Mouse (Mus musculus): ENCODE data around the gene Gbp2. TPM values are rescaled to one million over a fixed set of nuclear protein-coding genes. Genes with fewer than 3 reads are reported as not detected.
A peak's percentile ranks its signal among the peaks of the same experiment; 100 is the strongest.
"Not testable (repeated sequence)": the region's sequence is repeated elsewhere in the genome, so short reads cannot be mapped to it uniquely, and the experiment has no call there.

The Gbp2 gene
- total RNA-seq (2021), result 1 to 10 TPM; 1.1 TPM
- long read RNA-seq, experiment 1, partial matches to known transcripts, result 0 of 1 reads
- long read RNA-seq, experiment 1, other reads (novel, unspliced or antisense), result 0 of 1 reads
- long read RNA-seq, experiment 2, partial matches to known transcripts, result 0 of 2 reads
- long read RNA-seq, experiment 2, other reads (novel, unspliced or antisense), result 1 of 2 reads

- intact Hi-C loops (cut with DNase I), result loop anchor here (2.0 kb wide), 1 partner anchor 128 kb away; the partner anchor contains the start of gene Gbp5
- no peak for DNase-seq (ENCODE audit: low spot score in 2 of 2)
Measured at GRCm38 (mm10) chr3:142620111-142620955, at the start of gene Gbp2. Gene Gbp2, plus strand, starts transcription at chr3:142620602.

- intact Hi-C loops (cut with DNase I), result no loop called here
- DNase-seq (ENCODE audit: low spot score in 2 of 2), result no peak
Measured at GRCm38 (mm10) chr3:142570738-142571137, 49.7 kb upstream of the Gbp2 start.

DNA sequence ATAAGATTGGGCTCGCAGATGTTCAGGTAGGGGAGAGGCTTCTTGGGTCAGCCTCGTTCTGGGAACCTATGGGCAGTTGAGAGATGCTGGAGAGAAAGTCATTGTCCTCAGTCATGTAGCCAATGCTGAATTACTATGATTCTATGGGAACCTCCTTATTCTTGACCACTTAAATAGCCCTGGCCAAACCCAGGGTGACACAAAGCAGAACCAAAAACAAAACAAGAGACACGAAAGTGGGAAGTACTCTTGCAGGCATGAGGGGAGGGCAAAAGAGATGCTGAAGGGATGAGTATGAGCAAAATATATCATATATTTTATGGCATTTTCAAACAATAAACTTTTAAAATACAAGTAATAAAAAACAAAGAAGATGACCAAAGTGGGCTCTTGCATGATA is 43.3 kb upstream of the Gbp2 start:
- no peak for DNase-seq (ENCODE audit: low spot score in 2 of 2)
- intact Hi-C loops (cut with DNase I), result no loop called here

DNA sequence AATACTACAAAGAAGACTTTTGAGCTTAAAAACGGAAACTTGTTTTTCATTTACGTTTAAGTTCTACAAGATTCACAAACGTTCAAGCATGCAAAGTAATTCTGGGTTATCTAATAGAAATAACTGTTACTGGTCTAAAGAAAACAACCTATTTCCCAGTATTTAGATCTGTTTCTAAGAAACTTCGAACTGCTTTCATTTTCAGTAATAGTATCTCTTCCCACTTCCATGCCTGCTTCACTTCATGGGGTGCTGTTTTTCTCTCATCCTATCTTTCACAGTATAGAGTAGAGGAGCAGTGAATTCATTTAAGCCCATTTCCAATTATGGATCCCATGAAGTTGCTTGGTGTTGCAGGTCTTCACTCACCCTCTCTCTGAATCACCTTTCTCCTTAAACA is 42.1 kb upstream of the Gbp2 start:
- DNase-seq (ENCODE audit: low spot score in 2 of 2), result no peak
- intact Hi-C loops (cut with DNase I), result no loop called here

DNA sequence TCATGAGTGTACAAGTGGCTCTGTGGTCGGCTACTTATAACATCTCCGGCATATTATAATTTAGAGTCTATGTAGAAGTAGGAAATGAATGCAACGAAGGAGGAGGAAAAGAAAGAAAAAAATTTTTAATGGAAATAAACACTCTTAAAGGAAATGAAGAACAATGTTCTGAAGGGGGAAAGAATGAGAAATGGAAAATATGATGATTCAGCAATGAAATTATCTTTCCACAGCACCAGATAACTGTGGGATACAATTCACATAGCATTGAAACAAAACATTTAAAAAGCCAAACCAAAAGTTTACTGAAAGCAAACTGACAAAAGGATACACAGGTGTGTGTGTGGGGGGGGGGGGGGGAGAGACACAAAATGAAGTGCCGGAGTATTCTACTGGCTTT is 37.3 kb upstream of the Gbp2 start:
- no peak for DNase-seq (ENCODE audit: low spot score in 2 of 2)
- intact Hi-C loops (cut with DNase I), result no loop called here

DNA sequence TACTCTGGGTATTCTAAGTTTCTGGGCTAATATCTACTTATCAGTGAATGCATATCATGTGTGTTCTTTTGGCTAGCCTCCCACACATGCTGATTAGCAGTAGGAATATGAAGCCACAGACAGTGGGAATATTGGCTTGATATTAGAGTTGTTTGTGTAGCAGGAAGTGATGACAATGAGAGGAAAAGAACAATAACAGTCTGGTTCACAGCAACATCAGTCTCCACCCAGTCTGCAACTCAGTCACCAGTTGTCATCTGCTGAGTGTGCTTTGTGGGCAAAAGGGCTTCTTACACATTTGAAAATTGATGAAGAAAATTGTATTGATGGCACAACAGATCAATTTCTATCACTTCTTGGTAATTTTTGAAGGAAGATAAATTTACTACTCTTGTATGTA is 33.0 kb upstream of the Gbp2 start:
- intact Hi-C loops (cut with DNase I), result no loop called here

GRCm38 (mm10) chr3:142588888-142589287 is 31.5 kb upstream of the Gbp2 start:
- intact Hi-C loops (cut with DNase I), result no loop called here
- no peak for DNase-seq (ENCODE audit: low spot score in 2 of 2)

More for the DNA sequence above, 33.0 kb upstream of the Gbp2 start:
- DNase-seq (ENCODE audit: low spot score in 2 of 2), result no peak

DNA sequence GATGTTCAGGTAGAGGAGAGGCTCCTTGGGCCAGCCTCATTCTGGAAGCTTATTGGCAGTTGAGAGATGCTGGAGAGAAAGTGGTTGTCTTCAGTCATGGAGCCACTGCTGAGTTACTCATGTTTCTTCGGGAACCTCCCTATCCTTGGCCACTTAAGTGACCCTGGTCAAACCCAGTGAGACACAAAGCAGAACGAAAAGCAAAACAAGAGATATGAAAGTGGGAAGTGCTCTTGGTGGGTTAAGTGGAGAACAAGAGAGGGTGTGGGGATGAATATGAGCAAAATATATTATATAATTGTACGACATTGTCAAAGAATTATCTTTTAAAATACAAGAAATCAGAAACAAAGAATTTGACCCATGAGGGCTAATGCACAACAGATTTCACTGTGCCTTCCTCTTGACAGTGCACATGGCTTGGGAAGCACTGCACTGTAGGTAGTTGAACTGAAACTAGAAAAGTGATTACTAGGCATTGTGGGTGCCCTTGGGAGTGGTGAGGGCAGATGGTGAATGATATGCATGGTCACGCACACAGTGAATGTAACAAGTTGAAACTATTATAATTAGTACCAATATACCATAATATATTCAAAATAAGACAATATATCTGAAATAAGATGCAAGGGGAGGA is 29.9 kb upstream of the Gbp2 start:
- no peak for DNase-seq (ENCODE audit: low spot score in 2 of 2)
- intact Hi-C loops (cut with DNase I), result no loop called here

- intact Hi-C loops (cut with DNase I), result no loop called here
- no peak for DNase-seq (ENCODE audit: low spot score in 2 of 2)
Measured at GRCm38 (mm10) chr3:142594547-142594946, 25.9 kb upstream of the Gbp2 start, which contains the start of gene Gbp2b. Gene Gbp2b, plus strand, starts transcription at chr3:142594847.

GRCm38 (mm10) chr3:142597923-142598322 is 22.5 kb upstream of the Gbp2 start:
- no peak for DNase-seq (ENCODE audit: low spot score in 2 of 2)
- intact Hi-C loops (cut with DNase I), result no loop called here

DNA sequence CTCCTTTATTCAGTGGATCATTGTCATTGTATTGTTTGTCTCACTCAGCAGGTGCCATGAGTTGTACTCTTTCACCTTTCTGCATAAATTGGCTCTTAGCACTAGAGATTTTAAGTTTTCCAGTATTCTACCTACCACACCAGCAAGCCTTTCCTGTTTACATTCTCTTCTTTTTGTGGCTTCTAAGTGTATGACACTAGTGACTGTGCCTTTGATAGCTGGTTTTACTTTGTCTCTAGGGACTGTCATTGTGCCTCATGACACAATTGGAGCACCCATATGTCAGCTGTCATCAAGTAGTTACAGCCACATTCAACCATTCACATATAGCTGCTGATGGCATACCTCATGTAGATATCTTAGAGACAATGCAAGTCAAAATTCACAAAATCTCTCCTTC is 18.7 kb upstream of the Gbp2 start:
- intact Hi-C loops (cut with DNase I), result no loop called here
- no peak for DNase-seq (ENCODE audit: low spot score in 2 of 2)

GRCm38 (mm10) chr3:142618658-142619057 is 1.7 kb upstream of the Gbp2 start:
- no peak for DNase-seq (ENCODE audit: low spot score in 2 of 2)

GRCm38 (mm10) chr3:142619606-142620005 is 796 bp upstream of the Gbp2 start:
- intact Hi-C loops (cut with DNase I), result loop anchor here (2.0 kb wide), 1 partner anchor 127 kb away; the partner anchor contains the start of gene Gbp5
- no peak for DNase-seq (ENCODE audit: low spot score in 2 of 2)

More at GRCm38 (mm10) chr3:142618658-142619057, 1.7 kb upstream of the Gbp2 start:
- intact Hi-C loops (cut with DNase I), result no loop called here

GRCm38 (mm10) chr3:142620956-142621562 is 657 bp downstream of the Gbp2 start:
- intact Hi-C loops (cut with DNase I), result loop anchor here (2.0 kb wide), 1 partner anchor 128 kb away; the partner anchor contains the start of gene Gbp5
- DNase-seq (ENCODE audit: low spot score in 2 of 2), result no peak

DNA sequence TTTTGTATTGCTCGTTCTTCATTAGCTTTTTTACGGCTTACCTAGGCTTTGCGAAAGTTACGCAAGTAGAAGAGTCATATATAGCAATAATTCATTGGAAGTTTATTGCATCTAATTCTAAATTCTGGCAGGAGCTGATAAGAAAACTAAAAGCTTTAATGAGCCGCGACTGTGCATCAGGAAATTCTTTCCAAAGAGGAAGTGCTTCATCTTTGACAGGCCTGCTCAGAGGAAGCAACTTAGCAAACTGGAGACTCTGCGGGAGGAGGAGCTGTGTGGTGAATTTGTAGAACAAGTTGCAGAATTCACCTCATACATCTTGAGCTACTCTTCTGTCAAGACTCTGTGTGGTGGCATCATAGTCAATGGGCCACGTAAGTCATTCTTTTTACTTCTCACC is 10.0 kb downstream of the Gbp2 start:
- no peak for DNase-seq (ENCODE audit: low spot score in 2 of 2)
- intact Hi-C loops (cut with DNase I), result no loop called here

GRCm38 (mm10) chr3:142640201-142640600 is 19.8 kb downstream of the Gbp2 start:
- intact Hi-C loops (cut with DNase I), result loop anchor here (2.0 kb wide), 1 partner anchor 69 kb away; no protein-coding TSS in a partner anchor

GRCm38 (mm10) chr3:142645949-142646348 is 25.5 kb downstream of the Gbp2 start:
- intact Hi-C loops (cut with DNase I), result loop anchor here (5.0 kb wide), 1 partner anchor 154 kb away; the partner anchor contains the start of gene Gbp5
- DNase-seq (ENCODE audit: low spot score in 2 of 2), result peak; percentile 52 to 83

More at GRCm38 (mm10) chr3:142640201-142640600, 19.8 kb downstream of the Gbp2 start:
- DNase-seq (ENCODE audit: low spot score in 2 of 2), result peak; percentile 9 to 62

- not testable (repeated sequence) for DNase-seq (ENCODE audit: low spot score in 2 of 2)
- intact Hi-C loops (cut with DNase I), result loop anchor here (5.0 kb wide), 1 partner anchor 156 kb away; the partner anchor contains the start of gene Gbp5
Measured at GRCm38 (mm10) chr3:142647836-142648235, 27.4 kb downstream of the Gbp2 start.

GRCm38 (mm10) chr3:142650205-142650604 is 29.8 kb downstream of the Gbp2 start:
- DNase-seq (ENCODE audit: low spot score in 2 of 2), result no peak
- intact Hi-C loops (cut with DNase I), result no loop called here
